Mouse (Mus musculus) cerebellum, adult 8-10 months (tissue): ENCODE measurements around the gene Zbtb34.
A peak's percentile ranks its signal among the peaks of the same experiment; 100 is the strongest.

ENCODE experiments used
- DNase-seq: peaks from one replicate; pipeline ENCODE4 v3.0.0; 2022

Gene Zbtb34

GRCm38 (mm10) chr2:33399091-33399490 lies 32.0 kb downstream of the Zbtb34 start:
- no peak for DNase-seq

- no peak for DNase-seq
Measured at GRCm38 (mm10) chr2:33397036-33397435, 34.1 kb downstream of the Zbtb34 start.

- DNase-seq: no peak
Measured at GRCm38 (mm10) chr2:33395053-33395452, 36.1 kb downstream of the Zbtb34 start.

GRCm38 (mm10) chr2:33393951-33394635 lies 37.0 kb downstream of the Zbtb34 start:
- DNase-seq: peak; percentile 67

- DNase-seq: no peak
Measured at GRCm38 (mm10) chr2:33393021-33393420, 38.1 kb downstream of the Zbtb34 start.

- DNase-seq: no peak
Measured at GRCm38 (mm10) chr2:33371648-33372408, 59.3 kb downstream of the Zbtb34 start.

GRCm38 (mm10) chr2:33370777-33371647 lies 60.1 kb downstream of the Zbtb34 start, which contains the start of gene Ralgps1:
Ralgps1 (minus strand) TSS chr2:33371486.
- DNase-seq: peak; percentile 97

- DNase-seq: no peak
Measured at GRCm38 (mm10) chr2:33370276-33370776, 60.8 kb downstream of the Zbtb34 start.

GRCm38 (mm10) chr2:33369453-33369852 lies 61.7 kb downstream of the Zbtb34 start:
- DNase-seq: no peak

GRCm38 (mm10) chr2:33368486-33368885 lies 62.6 kb downstream of the Zbtb34 start:
- DNase-seq: no peak

GRCm38 (mm10) chr2:33365703-33366471 lies 65.2 kb downstream of the Zbtb34 start:
- no peak for DNase-seq

- no peak for DNase-seq
Measured at GRCm38 (mm10) chr2:33364656-33365055, 66.5 kb downstream of the Zbtb34 start.

GRCm38 (mm10) chr2:33363890-33364289 lies 67.2 kb downstream of the Zbtb34 start:
- no peak for DNase-seq

GRCm38 (mm10) chr2:33361139-33361716 lies 69.9 kb downstream of the Zbtb34 start:
- no peak for DNase-seq

GRCm38 (mm10) chr2:33360564-33360963 lies 70.6 kb downstream of the Zbtb34 start:
- DNase-seq: no peak

GRCm38 (mm10) chr2:33359184-33359583 lies 71.9 kb downstream of the Zbtb34 start:
- no peak for DNase-seq

GRCm38 (mm10) chr2:33357250-33357838 lies 73.8 kb downstream of the Zbtb34 start:
- DNase-seq: peak; percentile 16
